Mouse (Mus musculus) G1E (cell line): ENCODE measurements at regions not wholly inside any gene's neighbourhood (a gene's known extent, or its start where the extent isn't known, plus 50 kb on each side); places are given as distances from the start of the nearest gene placed in this dataset.

Experiments
- CTCF ChIP-seq: IDR thresholded peaks from 2 replicates; pipeline ENCODE4 v1.5.1; 2012; ENCODE audit warnings: low read depth, low read length, inconsistent platforms, mixed read lengths
- GATA1 ChIP-seq: IDR thresholded peaks from 2 replicates; pipeline ENCODE4 v1.6.1; 2012; ENCODE audit warnings: borderline replicate concordance, low read length, inconsistent platforms, mixed read lengths
- GATA2 ChIP-seq: IDR thresholded peaks from 2 replicates; pipeline ENCODE4 v1.6.1; 2012; ENCODE audit warnings: low read depth, low read length, inconsistent platforms, borderline replicate concordance
- TAL1 ChIP-seq: conservative IDR thresholded peaks from 2 replicates; pipeline ENCODE4 v1.6.1; 2012; ENCODE audit warnings: low read depth, low read length, inconsistent platforms, mixed read lengths

DNA sequence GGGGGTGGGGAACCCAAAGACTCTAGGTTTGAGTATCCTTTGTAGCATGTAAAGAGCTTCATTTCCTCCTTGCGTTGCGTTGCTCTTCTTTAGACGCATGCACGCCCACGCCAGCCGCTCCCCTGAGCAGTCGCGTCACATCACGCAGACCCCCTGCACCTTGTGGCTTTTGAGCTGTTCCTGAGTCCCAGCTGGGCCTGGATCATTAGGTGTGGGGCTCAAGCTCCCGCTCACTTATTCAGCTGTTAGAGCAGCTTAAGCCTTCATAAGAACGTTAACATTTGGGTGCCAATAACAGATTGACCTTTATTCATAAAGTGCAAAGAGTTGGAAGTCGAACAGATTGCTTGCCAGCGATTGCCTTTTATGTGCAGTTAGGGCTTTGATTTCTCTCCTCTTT is 121.5 kb downstream of the Nkx6-1 start:
- no peak for TF ChIP-seq CTCF
- TF ChIP-seq GATA2: no peak
- TF ChIP-seq TAL1: no peak
- no peak for TF ChIP-seq GATA1
